Mouse (Mus musculus) adrenal gland, postnatal 25 days (tissue): ENCODE results near the gene Scamp1. TPM values are rescaled to one million over a fixed set of nuclear protein-coding genes. Genes with fewer than 3 reads are reported as not detected.

Source experiments
- DNase-seq: peaks from one replicate; pipeline ENCODE4 v3.0.0; 2021; ENCODE audit warnings: mixed read lengths
- total RNA-seq: library from RNA; stranded (reverse); gene quantifications from 2 replicates; pipeline ENCODE4 v1.2.3, GENCODE M21; 2021

The Scamp1 gene
- total RNA-seq, 1 experiment from 2014 or later = 58.7 TPM

GRCm38 (mm10) chr13:94177148-94177547 is 108.5 kb downstream of the Scamp1 start:
- DNase-seq = peak; percentile 29

- no peak for DNase-seq
Measured at GRCm38 (mm10) chr13:94175379-94176050, 110.1 kb downstream of the Scamp1 start.

DNA sequence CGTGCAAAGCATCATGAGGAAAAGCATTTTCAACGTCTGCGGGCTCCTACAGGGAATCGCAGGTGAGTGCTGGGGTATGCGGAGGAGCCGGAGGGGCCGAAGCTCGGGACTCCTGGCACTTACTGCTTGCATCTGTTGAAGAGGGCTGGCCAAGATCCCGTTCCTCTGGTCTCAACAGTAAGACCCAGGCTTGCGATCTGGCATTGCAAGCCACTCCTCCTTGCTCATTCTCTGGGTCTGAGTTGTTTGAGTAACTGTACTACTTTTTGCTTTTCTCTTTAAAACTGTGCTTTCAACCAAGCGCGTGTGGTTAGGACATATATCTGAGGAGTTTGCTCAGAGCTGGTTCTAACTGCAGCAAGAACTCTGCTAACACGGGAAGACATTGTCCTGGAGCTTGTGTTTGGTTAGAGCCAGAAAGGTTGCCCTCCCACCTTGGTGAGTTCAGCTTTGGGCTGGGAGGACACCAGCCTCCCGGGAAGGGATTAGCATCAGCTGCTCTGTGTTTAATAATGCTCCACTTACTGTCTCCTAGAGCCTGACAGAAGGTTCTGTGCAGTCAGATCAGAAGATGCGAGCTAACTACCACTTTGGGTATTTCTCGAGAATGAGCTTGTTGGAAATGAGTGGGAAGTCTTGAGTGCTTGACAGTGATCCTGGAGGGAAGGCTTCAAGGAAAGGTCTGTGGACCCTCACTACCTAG is 110.9 kb downstream of the Scamp1 start:
- no peak for DNase-seq

- peak; percentile 75 for DNase-seq
Measured at GRCm38 (mm10) chr13:94173633-94174576, 111.8 kb downstream of the Scamp1 start.

GRCm38 (mm10) chr13:94172533-94173310 is 112.9 kb downstream of the Scamp1 start:
- DNase-seq = no peak

DNA sequence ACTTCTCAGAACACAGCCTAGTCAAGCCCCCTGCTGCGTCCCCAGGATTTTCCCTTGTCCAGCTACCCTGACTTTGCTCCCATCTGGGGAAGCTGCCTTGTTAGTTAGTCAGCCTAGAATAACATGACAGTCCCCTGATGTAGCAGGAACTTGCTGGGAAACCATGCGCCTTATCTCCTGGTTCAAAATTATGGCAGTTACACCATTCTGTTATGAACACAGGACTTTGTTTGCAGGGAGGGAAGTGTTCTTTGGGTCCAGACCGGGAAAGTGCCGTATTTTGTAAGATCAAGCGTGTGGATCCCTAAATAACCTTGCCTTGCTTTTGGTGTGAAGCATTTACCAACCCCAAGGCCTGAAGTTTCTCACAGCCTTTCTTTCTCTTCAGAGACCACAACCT is 114.0 kb downstream of the Scamp1 start:
- DNase-seq = no peak

DNA sequence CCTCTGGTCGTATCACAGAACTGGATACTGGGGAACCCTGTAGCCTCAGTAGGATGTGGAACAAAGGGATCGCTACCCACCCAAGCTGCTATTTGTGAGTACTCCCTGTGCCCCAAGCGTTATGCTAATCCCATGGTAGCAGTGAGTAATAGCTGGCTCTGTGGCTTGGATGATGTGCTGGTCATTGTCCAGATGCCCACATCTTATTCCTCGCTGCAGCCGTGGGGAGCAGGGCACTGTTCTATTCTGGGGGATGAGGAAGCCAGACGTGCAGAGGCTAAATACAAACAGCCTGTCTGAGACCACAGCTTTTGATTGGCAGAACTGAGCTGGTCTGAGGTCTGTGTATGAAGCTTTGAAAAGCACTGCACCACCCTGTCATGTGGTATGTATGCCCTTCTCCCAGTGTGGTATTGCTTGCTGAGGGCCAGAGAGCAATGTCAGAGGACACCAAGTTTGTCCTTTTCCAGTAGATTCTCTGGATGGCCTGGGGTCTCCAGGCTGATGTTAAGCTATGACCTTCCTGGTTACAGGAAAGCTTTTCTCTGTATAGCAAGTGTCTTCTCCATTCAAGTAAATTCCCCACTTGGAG is 116.2 kb downstream of the Scamp1 start:
- DNase-seq = no peak

- no peak for DNase-seq
Measured at GRCm38 (mm10) chr13:94168319-94168718, 117.3 kb downstream of the Scamp1 start.

- no peak for DNase-seq
Measured at GRCm38 (mm10) chr13:94164501-94164900, 121.2 kb downstream of the Scamp1 start.

GRCm38 (mm10) chr13:94159478-94160220 is 126.0 kb downstream of the Scamp1 start:
- no peak for DNase-seq

DNA sequence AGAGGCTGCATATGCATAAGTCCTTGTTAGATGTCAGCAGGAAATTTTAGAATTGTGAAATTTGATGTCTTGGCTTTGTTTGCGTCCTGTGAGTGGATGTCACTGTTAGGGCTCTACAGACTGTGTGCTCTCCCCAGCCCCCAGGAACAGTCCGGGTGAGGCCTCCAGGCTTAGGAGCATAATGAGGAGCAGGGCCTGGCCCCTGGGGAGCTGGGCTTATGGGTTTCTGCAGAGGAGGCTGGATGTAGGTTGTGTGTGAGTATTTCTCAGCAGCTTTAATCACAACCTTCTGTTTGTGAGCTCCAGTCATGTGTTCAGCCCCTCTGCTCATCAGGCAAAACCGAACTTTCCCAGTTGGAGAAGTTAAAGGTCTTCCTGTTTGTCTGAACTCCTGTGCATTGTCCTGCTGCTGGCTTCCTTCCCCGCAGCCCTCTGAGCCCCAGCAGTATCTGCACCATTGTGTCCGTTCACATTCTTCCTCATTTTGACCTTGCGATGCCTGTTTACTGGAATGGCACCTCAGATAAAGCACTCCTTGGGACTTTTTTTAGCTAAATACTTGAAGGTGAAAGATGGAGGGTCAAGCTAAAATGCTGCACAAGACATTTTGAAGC is 126.7 kb downstream of the Scamp1 start:
- no peak for DNase-seq

DNA sequence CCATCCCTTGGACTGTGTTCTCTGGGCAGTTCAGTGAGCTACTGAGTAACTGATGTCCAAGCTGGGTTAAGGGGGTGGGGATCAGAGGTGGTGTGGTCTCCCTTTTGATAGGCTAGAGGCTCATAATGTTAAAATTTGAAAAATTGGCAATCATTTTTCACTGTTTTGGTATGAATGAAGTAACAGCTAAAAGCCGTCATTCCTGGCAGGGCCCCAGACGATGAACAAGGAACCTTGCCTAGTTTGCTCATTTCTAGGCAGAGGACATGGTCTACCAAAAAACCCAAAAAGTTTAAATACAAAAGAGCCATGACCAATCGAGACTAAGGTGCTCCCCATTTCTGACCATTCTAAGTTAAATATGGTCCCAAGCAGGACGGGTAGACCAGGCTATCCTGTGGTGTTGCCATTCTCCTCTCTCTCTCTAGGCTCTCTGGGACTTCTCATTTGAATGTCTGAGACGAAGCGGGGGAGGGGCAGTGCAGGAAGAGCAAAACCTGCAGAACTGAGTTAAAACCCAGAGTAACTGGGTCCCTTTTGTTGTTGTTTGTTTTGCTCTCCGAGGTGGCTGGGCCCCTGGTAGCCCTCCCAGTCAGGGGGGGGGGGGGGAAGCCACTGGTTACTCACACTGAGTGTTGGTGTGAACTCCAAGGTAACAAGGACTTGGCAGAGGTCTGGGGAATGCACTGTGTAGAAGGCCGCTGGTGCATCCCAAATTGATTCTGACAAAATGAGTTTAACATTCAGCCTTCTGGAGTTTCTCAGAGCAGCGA is 129.8 kb downstream of the Scamp1 start:
- DNase-seq = peak; percentile 30

DNA sequence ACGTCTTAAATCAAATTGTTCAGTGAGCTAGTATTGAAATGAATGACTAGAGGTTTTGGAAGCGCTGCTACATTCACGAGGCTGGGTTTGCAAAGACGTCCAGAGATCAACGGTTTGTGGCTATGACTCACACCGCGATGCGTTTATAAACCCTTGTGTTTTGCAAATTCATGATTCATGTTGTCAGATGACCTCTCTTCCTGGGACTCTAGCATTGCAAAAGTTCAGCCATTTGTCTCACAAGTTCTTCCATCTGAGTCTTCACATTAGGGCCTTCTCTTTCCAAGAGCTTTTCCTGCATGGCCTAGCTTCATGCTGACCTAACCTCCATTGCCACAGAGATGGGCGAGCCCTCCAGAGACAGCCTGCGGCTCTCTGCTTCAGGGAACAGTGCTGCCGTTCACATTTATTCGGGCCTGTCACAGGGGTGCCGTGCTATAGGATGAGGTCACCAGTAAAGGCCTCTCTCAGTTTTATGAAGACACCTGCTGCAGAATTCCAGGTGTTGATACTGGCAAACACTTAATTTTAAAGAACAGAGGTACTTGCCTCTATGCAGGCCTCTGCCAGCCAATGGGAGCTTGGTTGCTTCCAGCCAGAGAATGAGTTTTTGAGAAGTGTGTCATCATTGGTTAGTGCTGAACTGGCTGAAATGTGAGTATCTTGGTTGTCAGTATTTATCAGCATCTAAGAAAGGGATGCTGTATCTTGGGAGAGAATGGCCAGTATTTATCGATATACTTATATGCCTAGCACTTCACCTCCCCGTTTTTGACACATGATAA is 131.0 kb downstream of the Scamp1 start:
- DNase-seq = peak; percentile 27

- DNase-seq = no peak
Measured at GRCm38 (mm10) chr13:94153658-94154057, 132.0 kb downstream of the Scamp1 start.

GRCm38 (mm10) chr13:94152836-94153235 is 132.8 kb downstream of the Scamp1 start:
- no peak for DNase-seq
